Mouse (Mus musculus) adrenal gland, postnatal 14 days (tissue): ENCODE results near the gene Tbc1d10a. TPM values are rescaled to one million over a fixed set of nuclear protein-coding genes. Genes with fewer than 3 reads are reported as not detected.
A peak's percentile ranks its signal among the peaks of the same experiment; 100 is the strongest.

Experiments used
- DNase-seq: peaks from one replicate; pipeline ENCODE4 v3.0.0; 2021; ENCODE audit warnings: mixed read lengths
- total RNA-seq: library from RNA; stranded (reverse); gene quantifications from 2 replicates; pipeline ENCODE4 v1.2.3, GENCODE M21; 2021

Gene Tbc1d10a
- total RNA-seq, 1 experiment from 2014 or later: 15.6 TPM

GRCm38 (mm10) chr11:4216248-4217000, 29.8 kb downstream of the Tbc1d10a start:
- DNase-seq: peak; percentile 63

- peak; percentile 94 for DNase-seq
Observed at GRCm38 (mm10) chr11:4217914-4218629, 31.5 kb downstream of the Tbc1d10a start, which contains the start of gene Castor1. Gene Castor1 (plus strand): TSS chr11:4218225.

DNA sequence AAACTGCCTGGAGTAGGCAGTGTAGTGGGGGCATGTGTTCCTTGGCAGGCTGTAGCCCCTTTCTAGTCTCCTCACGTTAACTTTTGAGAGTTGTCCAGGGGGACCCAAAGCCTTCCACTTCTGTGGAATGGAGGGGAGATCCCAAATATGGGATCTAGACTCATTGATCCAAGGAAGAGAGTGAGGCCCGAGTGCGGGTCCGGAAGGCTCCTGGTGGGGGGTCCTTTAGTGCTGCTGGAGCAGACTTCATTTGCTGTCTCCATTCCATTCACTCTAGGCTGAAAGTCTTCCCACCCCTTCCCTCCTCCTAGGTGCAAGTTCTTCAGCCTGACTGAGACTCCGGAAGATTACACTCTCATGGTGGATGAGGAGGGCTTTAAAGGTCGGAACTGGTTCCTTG, 32.0 kb downstream of the Tbc1d10a start:
- no peak for DNase-seq

DNA sequence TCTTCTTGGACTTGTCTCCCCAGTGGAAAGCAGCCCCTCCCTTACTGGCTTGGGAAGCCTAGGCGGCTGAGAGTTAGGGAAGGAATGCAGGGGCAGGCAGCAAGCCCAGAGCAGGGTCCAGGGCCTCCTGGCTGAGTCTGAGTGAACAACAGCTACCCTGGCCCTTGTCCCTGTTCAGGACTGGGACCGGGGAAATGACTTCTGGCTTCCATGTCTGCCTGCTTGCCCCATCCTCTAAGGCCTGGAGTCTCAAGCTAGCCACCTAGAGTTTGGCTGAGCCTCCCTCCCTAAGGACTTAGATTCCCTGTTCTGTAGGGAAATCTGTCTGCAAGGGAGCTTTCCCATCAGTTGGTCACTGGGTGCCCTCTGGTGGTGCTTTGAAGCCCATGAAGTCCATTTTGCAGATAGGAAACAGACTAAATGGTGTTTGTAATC, 32.7 kb downstream of the Tbc1d10a start:
- DNase-seq: peak; percentile 86

DNA sequence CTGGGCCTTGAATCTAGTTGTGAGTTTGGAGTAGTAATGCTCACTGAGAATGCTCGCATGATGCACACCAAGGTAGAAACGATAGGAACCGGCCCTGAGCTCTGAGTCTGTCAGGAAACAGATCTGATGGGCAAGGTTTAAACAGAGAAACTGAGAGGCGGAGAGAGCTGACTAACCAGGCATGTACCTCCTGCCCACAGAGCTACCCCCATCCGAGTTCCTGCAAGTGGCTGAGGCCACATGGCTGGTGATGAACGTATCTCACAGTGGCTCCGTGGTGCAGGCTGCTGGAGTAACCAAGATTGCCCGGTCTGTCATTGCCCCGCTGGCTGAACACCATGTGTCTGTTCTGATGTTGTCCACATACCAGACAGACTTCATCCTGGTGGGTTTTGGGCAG, 33.3 kb downstream of the Tbc1d10a start:
- DNase-seq: peak; percentile 9

DNA sequence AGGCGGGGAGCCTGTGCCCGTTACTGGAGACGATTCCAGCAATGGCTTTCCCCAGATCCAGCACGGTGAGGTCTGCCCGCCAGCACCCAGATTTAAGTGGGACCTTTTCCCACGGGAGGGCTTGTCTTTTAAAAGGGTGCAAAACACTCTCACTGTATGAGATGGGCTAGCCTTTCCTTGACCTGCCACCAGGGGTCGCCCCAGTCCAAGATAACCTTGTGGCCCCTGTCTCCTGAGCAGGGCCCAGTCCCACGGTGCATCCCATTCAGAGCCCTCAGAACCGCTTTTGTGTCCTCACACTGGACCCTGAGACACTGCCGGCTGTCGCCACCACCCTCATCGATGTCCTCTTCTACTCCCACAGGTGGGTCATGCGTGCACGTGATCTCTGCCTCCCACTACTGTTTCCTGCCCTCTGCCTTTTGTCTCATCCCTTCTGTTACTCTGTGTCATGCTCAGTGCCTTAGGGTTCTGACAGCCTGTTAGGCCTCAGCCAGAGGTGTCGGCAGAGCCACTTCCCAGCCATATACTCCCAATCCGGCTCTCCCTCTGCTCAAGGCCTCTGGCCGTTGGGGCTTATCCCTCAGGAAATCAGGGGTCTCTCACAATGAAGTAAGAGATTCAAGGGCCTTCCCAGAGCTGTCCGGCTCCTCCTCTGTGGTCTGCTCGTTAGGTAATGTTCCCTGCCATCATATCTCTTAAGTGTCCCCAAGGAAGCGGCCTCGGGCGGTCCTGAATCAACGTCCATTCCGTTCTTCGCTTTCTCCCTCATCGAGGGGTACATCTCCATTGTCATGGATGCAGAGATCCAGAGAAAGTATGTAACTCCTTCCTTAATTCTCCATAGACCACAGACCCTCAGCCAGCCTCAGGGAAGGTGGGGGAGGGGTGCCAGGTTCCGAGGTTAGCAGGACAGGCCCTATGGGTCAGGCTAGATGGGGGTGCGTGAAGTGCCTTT, 34.1 kb downstream of the Tbc1d10a start:
- peak; percentile 93 for DNase-seq

- peak; percentile 47 for DNase-seq
Observed at GRCm38 (mm10) chr11:4222046-4222950, 35.7 kb downstream of the Tbc1d10a start.

- DNase-seq: no peak
Observed at GRCm38 (mm10) chr11:4223393-4224188, 37.0 kb downstream of the Tbc1d10a start.

- peak; percentile 47 for DNase-seq
Observed at GRCm38 (mm10) chr11:4224223-4224622, 37.6 kb downstream of the Tbc1d10a start.

- DNase-seq: no peak
Observed at GRCm38 (mm10) chr11:4226569-4227325, 40.2 kb downstream of the Tbc1d10a start.

DNA sequence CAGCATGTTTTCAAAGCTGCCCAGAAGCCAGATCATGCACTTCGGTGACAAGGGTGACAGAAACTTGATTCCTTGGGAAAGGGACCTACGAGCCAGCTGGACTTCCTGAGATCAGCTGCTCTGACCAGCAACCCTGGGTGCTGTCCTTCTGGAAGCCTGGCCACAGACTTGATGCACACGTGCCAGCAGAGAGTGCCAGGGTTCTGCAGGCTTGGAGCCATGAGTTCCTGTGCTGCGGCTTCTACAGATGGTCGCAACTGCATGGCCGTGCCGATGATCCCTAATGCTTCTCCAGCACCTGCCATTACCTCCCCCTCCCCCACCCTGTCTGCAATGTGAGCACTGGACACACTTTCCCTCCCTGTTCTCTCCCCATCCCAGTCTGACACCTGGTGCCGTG, 41.9 kb downstream of the Tbc1d10a start:
- DNase-seq: peak; percentile 79

DNA sequence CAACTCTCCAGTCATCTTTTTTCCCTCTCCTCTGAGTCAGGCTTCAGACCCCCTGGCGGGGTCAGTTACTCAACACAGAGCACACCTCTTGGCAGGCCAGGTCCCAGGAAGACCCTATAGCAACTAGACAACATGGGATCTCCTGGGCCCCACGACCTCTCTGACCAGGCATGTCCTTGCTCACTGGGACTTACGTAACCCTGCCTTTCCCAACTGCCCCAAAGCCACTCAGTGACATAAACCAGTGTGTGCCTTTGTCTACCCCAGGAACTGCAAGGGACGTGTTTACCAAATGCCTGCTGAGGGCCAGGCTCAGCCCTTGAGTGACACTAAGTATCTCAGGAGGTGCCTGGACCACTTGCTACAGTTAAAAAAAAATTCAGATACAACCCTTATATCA, 43.3 kb downstream of the Tbc1d10a start:
- peak; percentile 49 for DNase-seq

GRCm38 (mm10) chr11:4231435-4231834, 44.8 kb downstream of the Tbc1d10a start:
- DNase-seq: no peak

- DNase-seq: no peak
Observed at GRCm38 (mm10) chr11:4232644-4233043, 46.1 kb downstream of the Tbc1d10a start.

DNA sequence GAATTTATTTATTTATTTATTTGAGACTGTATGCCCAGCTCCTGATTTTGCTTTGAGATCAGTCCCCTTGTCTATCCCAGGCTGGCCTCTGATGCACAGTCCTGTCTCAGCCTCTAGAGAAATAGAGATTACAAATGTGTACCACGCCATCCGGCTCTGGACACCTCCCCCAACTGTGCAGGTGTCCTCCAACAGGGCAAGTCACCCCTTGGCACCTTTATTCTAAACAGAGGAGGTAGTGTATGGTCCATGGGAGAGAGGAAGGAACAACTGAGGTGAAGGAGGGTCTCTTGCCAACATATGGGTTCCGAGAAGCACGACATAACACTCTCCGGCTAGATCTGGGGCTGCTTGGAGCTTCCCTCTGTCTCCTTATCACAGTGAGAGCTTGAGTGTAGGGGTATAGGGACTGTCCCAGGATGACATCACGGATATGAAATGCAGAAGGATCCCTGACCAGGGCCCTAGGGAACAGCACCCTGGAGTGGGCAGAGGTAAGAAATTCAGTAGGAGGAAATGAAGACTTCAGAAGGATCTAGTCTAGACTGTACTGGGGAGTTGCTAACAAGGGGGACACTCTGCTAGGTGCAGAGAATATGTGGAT, 48.6 kb downstream of the Tbc1d10a start:
- no peak for DNase-seq

DNA sequence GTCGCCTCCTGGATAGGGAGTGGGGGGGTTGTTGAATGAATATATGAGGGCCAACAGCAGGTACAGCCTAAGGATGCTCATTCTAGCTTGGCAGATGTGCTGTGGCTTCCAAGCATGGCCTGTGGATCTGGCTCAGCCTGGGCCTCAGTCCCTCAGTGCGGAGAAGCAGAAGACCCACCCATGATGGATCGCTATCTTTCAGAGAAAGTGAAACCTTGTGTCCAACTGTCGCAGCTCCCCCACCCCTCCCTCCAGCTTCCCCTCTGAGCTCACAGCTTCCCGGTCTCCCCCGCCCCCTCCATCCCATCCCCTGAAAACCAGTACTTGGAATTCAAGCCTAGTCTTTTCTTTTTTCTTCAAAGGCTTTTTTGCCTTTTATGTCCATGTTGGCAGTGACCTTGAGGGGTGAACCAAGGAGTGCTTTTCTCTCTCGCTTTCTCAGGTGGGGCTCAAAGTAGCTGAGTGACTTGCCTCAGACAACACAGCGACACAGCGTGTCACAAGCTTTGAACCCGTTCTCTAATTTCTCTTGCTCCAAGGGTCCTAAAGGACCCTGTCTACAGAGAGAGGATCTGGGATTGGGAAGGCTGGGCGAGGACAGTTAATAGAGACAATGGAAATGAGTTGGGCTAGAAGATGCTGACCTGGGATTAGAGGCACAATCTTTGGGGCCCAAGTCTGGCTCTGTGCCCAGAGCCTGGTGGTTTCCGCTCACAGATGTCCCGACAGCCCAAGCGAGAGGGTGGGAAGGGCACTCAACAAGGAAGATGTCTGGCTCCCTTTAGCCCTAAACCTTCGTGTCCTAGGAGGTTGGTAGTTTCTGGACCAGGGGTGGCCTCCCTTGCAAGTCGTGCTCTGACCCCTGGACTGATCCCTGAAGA, 49.3 kb downstream of the Tbc1d10a start, which contains the start of gene Osm:
Gene Osm (plus strand): TSS at position 756 of the 881 bp plus-strand sequence.
- no peak for DNase-seq

- DNase-seq: no peak
Observed at GRCm38 (mm10) chr11:4236546-4237067, 50.0 kb downstream of the Tbc1d10a start.
